Mouse (Mus musculus) megakaryocyte, embryonic 14.5 days (primary cell): ENCODE results near the gene Pxdn.

Experiments
- FLI1 ChIP-seq: IDR thresholded peaks from 2 replicates; pipeline ENCODE4 v1.6.1; 2012; ENCODE audit warnings: low read length, inconsistent platforms, mixed read lengths
- GATA1 ChIP-seq: IDR thresholded peaks from 3 replicates; pipeline ENCODE4 v1.6.1; 2012; ENCODE audit warnings: mixed read lengths, low read length, inconsistent platforms, borderline replicate concordance

DNA sequence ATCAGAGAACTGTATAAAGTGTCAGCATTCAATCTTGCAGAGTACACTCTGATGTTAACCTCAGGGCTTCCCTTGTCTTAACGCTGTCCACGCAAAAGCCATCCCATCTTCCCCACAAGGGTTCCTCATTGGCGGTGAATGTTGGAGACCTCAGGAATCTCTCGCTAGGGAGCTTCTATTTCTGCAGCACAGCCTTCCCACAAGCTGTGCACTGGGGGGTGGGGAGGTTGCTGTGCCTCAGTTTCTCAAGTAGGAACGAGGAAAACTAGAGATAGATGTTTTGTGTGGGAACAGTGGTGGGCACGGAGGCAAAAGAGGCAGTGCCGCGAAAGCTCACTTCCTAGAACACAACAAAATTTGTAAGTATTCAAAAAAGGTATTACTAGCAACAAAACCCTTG lies at the start of gene Pxdn:
- TF ChIP-seq GATA1 (no peak), FLI1 (no peak)
